Comparison of ENCODE assay signal across 1 mouse cellular context in the genomic region with DNA sequence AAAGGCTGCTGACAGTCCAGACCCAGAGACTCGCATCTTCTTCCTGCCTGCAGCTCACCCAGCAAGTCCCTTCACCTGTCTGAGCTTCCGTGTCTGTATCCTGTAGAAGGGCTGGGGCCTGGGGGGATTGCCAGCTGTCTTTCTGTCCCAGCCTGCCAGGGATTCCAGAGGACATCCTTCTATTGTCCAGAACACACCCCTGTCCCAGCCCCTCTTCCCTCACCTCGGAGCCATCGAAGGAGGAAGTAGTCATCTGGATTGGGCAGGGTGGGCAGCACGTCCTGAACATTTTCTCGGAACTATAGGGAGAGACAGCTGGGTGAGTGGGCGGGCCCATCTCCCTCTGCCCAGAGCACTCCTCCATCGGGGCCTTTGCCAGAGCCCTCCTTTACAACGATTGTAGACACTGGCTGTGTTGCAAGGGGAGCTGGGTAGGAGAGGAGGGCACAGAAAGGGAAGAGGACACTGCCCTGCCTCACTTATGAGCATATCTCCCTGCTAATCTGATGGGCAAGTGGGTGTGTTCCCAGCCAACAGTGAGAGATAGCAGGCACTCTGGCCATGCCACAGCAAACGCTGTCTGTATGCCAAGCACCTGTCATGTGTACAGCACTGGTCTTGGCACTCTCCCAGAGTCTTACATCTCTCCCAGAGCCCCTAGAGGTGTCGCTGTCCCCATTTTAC.
A peak's percentile ranks its signal among the peaks of the same experiment; 100 is the strongest.
TF ChIP-seq lines count a peak whose summit lies in the region.

No protein-coding gene starts in this region.

TF ChIP-seq in MEL, 35 proteins besides CTCF, POLR2A, EP300 and RAD21 (continued from another document):
- no peak for TF ChIP-seq CHD2 (IDR thresholded peaks at IDR 0.05; ENCODE audit: low read length)
- peak; percentile 98 for TF ChIP-seq ETS1 (IDR thresholded peaks at IDR 0.05; ENCODE audit: low read depth, low read length)
- no peak for TF ChIP-seq NRF1 (IDR thresholded peaks at IDR 0.05; ENCODE audit: insufficient read depth, low read depth, low read length, poor library complexity, severe bottlenecking)
- TF ChIP-seq TAL1 (IDR thresholded peaks at IDR 0.05; ENCODE audit: low read length), result peak; percentile 29
- no peak for TF ChIP-seq USF2 (IDR thresholded peaks at IDR 0.05; ENCODE audit: borderline replicate concordance in 1 of 2, insufficient read depth in 1 of 2, low read depth in 1 of 2, low read length in 2 of 2)
- TF ChIP-seq GATA1 (IDR thresholded peaks at IDR 0.05; ENCODE audit: low read depth, low read length), result peak; percentile 97
- peak; percentile 79 for TF ChIP-seq RCOR1 (IDR thresholded peaks at IDR 0.05; ENCODE audit: low read depth, low read length)
- TF ChIP-seq MAZ (IDR thresholded peaks at IDR 0.05; ENCODE audit: low read depth, low read length), result no peak
- peak; percentile 90 for TF ChIP-seq BHLHE40 (IDR thresholded peaks at IDR 0.05; ENCODE audit: borderline replicate concordance, low read depth, low read length)
- no peak for TF ChIP-seq MYC (IDR thresholded peaks at IDR 0.05; ENCODE audit: low read depth, low read length)
- no peak for TF ChIP-seq SMC3 (IDR thresholded peaks at IDR 0.05; ENCODE audit: low read depth, low read length)
- TF ChIP-seq CHD1 (IDR thresholded peaks at IDR 0.05; ENCODE audit: low read depth, low read length), result no peak
- TF ChIP-seq TBP (IDR thresholded peaks at IDR 0.05; ENCODE audit: low read depth, low read length), result 0 out of 2 replicates have a peak, but pooled peaks have one; percentile 11
- no peak for TF ChIP-seq E2F4 (IDR thresholded peaks at IDR 0.05; ENCODE audit: borderline replicate concordance, low read depth, low read length)
- peak; percentile 69; the same call in 1 of the 2 replicates for TF ChIP-seq USF1 (IDR thresholded peaks at IDR 0.05; ENCODE audit: low read depth, low read length)
- peak; percentile 68 for TF ChIP-seq MAX (IDR thresholded peaks at IDR 0.05; ENCODE audit: low read length)
- no peak for TF ChIP-seq ZNF384 (IDR thresholded peaks at IDR 0.05; ENCODE audit: low read depth, low read length)
- TF ChIP-seq ZMIZ1 (IDR thresholded peaks at IDR 0.05; ENCODE audit: low read depth, low read length), result no peak
- no peak for TF ChIP-seq JUND (IDR thresholded peaks at IDR 0.05; ENCODE audit: low read depth, low read length)
- TF ChIP-seq MAFK (IDR thresholded peaks at IDR 0.05; ENCODE audit: borderline replicate concordance, low read depth, low read length), result peak; percentile 43; the same call in 1 of the 2 replicates
- no peak for TF ChIP-seq GABPA (IDR thresholded peaks at IDR 0.05; ENCODE audit: low read depth, low read length)
- TF ChIP-seq MEF2A (IDR thresholded peaks at IDR 0.05; ENCODE audit: extremely low read depth, insufficient replicate concordance, low read depth, low read length, poor library complexity, severe bottlenecking), result no peak
- no peak for TF ChIP-seq ZKSCAN1 (IDR thresholded peaks at IDR 0.05; ENCODE audit: low read depth, low read length)
- TF ChIP-seq POLR2AphosphoS2 (IDR thresholded peaks at IDR 0.05; ENCODE audit: low read length), result 0 out of 2 replicates have a peak, but pooled peaks have one; percentile 36
- peak; percentile 54; the same call in 1 of the 2 replicates for TF ChIP-seq HCFC1 (IDR thresholded peaks at IDR 0.05; ENCODE audit: low read depth, low read length)
- no peak for TF ChIP-seq ZC3H11A (IDR thresholded peaks at IDR 0.05; ENCODE audit: low read depth, low read length)
- TF ChIP-seq UBTF (IDR thresholded peaks at IDR 0.05; ENCODE audit: borderline replicate concordance, insufficient read depth, low read depth, low read length), result no peak
- peak; percentile 91 for TF ChIP-seq MXI1 (IDR thresholded peaks at IDR 0.05; ENCODE audit: low read depth, low read length)
- TF ChIP-seq SIN3A (IDR thresholded peaks at IDR 0.05; ENCODE audit: low read length), result peak; percentile 95
- TF ChIP-seq TCF12 (IDR thresholded peaks at IDR 0.05; ENCODE audit: low read depth, low read length), result peak; percentile 92
- no peak for TF ChIP-seq KAT2A (conservative IDR thresholded peaks at IDR 0.05; ENCODE audit: low read depth, low read length)
- no peak for TF ChIP-seq POLR2AphosphoS5 (IDR thresholded peaks at IDR 0.05; ENCODE audit: borderline replicate concordance, low read depth, low read length)
- no peak for TF ChIP-seq MYB (IDR thresholded peaks at IDR 0.05; ENCODE audit: low read depth, low read length)
